Mouse (Mus musculus) stomach, embryonic 15.5 days (tissue): Measurements from ENCODE around the gene Mkrn2. TPM values are rescaled to one million over a fixed set of nuclear protein-coding genes. Genes with fewer than 3 reads are reported as not detected.
"Not testable (repeated sequence)": the region's sequence is repeated elsewhere in the genome, so short reads cannot be mapped to it uniquely, and the experiment has no call there.

ENCODE experiments used
- ATAC-seq: fragments of 200-750 bp; cut with Nextera tagmentation; 2 replicates; pipeline ENCODE4 v1.8.0; 2017; ENCODE audit warnings: low read depth, moderate number of reproducible peaks, moderate TSS enrichment; ENCODE audit not compliant: insufficient read depth, low FRiP score
- H3K27ac ChIP-seq: fragments of 300-500 bp; sonication (generic); 2 replicates; pipeline ENCODE4 v1.5.1; 2015; ENCODE audit warnings: mild to moderate bottlenecking, inconsistent platforms
- H3K27me3 ChIP-seq: fragments of 300-500 bp; sonication (generic); replicated peaks from 2 replicates; pipeline ENCODE4 v1.6.1; 2015; ENCODE audit warnings: inconsistent platforms
- H3K36me3 ChIP-seq: fragments of 300-500 bp; sonication (generic); 2 replicates; pipeline ENCODE4 v1.6.1; 2015; ENCODE audit warnings: inconsistent platforms
- H3K4me1 ChIP-seq: fragments of 300-500 bp; sonication (generic); 2 replicates; pipeline ENCODE4 v1.6.1; 2015; ENCODE audit warnings: inconsistent platforms
- H3K4me2 ChIP-seq: fragments of 300-500 bp; sonication (generic); 2 replicates; pipeline ENCODE4 v1.6.1; 2015; ENCODE audit warnings: mild to moderate bottlenecking, inconsistent platforms
- H3K4me3 ChIP-seq: fragments of 300-500 bp; sonication (generic); replicated peaks from 2 replicates; pipeline ENCODE4 v1.5.1; 2015; ENCODE audit warnings: inconsistent platforms
- H3K9ac ChIP-seq: fragments of 300-500 bp; sonication (generic); 2 replicates; pipeline ENCODE4 v1.6.1; 2015; ENCODE audit warnings: inconsistent platforms
- H3K9me3 ChIP-seq: fragments of 300-500 bp; sonication (generic); 2 replicates; pipeline ENCODE4 v1.6.1; 2016; ENCODE audit warnings: inconsistent platforms
- WGBS: fragments of 180-500 bp; shearing (Covaris S2); methylation state at CpG from one replicate; pipeline ENCODE4 v1.1.7; 2015; 5-methylcytosine and 5-hydroxymethylcytosine counted together
- polyA plus RNA-seq: library from polyadenylated mRNA; unstranded; fragments of >200 nt; fragmentation: Nextera tagmentation; extraction: Ambion mirVana; gene quantifications from 2 replicates; pipeline ENCODE4 v1.2.1, GENCODE M21; 2015

The Mkrn2 gene
- polyA plus RNA-seq, 1 experiment from 2014 or later = 25.3 TPM

- 81% methylated on average over 3 of the region's 3 CpGs for WGBS
- H3K27ac ChIP-seq = no peak overlapping the region
- no peak for ATAC-seq
- H3K4me3 ChIP-seq = no peak overlapping the region
- no peaks in the 10 kb centered on the region for H3K27me3 ChIP-seq
- H3K4me2 ChIP-seq = no peak overlapping the region
- H3K4me1 ChIP-seq = no peaks in the 10 kb centered on the region
- peaks cover 67% of the 10 kb centered on the region for H3K36me3 ChIP-seq
- no peak overlapping the region for H3K9ac ChIP-seq
- H3K9me3 ChIP-seq = no peaks in the 10 kb centered on the region
Measured at GRCm38 (mm10) chr6:115615983-115616382, 14.3 kb downstream of the Mkrn2 start.

DNA sequence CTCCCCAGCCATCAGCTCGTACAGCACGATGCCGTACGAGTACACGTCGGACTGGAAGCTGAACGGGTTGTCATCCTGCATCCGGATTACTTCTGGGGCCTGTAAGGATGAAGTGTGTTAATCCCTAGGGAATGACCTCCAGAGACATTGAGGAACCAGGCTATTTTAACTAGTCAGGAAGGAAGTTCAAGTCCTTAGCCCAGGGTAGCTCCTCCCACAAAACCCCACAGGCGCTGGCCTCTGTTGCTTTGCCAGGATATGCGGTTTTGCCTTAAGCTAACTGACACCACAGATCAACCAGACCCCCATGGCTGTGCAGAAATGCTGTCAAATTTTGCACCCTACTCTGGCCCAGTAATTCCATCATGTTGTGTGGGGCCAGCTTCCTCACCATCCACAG lies 18.1 kb downstream of the Mkrn2 start:
- Histone ChIP-seq H3K27me3 (no peaks in the 10 kb centered on the region), H3K4me2 (no peak overlapping the region), H3K9me3 (no peaks in the 10 kb centered on the region), H3K9ac (no peak overlapping the region), H3K36me3 (peaks cover 78% of the 10 kb centered on the region), H3K4me1 (no peaks in the 10 kb centered on the region), H3K27ac (no peak overlapping the region), H3K4me3 (no peak overlapping the region)
- WGBS = 85% methylated on average over 10 of the region's 10 CpGs
- no peak for ATAC-seq

- 71% methylated on average over 1 of the region's 1 CpGs for WGBS
- Histone ChIP-seq H3K4me2 (no peak overlapping the region), H3K9me3 (no peaks in the 10 kb centered on the region), H3K36me3 (peaks cover 86% of the 10 kb centered on the region), H3K27ac (no peak overlapping the region), H3K4me1 (no peaks in the 10 kb centered on the region), H3K4me3 (no peak overlapping the region), H3K27me3 (no peaks in the 10 kb centered on the region), H3K9ac (no peak overlapping the region)
- ATAC-seq = no peak
Measured at GRCm38 (mm10) chr6:115620942-115621341, 19.2 kb downstream of the Mkrn2 start.

GRCm38 (mm10) chr6:115626121-115626520 lies 24.4 kb downstream of the Mkrn2 start:
- no peak for ATAC-seq
- WGBS = 89% methylated on average over 5 of the region's 5 CpGs
- Histone ChIP-seq H3K4me1 (no peaks in the 10 kb centered on the region), H3K9ac (no peak overlapping the region), H3K4me2 (no peak overlapping the region), H3K27me3 (no peaks in the 10 kb centered on the region), H3K4me3 (no peak overlapping the region), H3K9me3 (no peaks in the 10 kb centered on the region), H3K27ac (no peak overlapping the region), H3K36me3 (peaks cover 73% of the 10 kb centered on the region)

DNA sequence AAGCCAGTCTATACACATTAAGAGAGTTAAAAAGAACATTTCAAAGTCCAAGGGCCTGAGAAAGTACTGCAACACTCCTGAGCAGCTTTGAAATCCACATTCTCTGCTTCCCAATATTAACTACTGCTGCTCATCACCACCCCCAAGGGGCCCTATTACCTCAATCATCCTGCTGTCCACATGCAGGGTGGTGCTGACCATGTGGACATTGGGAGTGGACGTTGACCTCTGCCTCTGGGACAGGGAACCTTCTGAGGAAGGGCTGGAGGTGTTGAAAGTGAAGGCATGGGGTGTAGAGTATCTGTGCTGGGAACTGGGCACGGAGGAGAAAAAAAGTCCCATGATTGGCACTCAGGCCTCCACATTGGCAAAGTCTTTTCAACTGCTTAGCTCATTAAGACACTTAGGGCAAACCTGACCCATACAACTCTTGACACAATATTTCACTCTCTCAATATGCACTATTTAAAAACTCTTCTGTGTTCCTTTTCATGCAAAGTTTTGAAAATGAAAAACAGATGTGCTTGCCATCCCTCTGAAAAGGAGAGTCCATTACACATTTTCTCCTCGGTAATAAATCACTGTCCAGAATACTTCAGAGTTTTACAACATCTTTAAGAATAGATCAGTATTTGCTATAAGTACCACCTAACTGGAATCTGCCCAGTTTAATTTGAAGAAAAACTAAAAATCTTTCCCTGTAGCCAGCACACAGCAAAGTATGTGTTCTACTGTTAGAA lies 29.5 kb downstream of the Mkrn2 start:
- no peak overlapping the region for H3K9ac ChIP-seq
- ATAC-seq = no peak
- H3K4me1 ChIP-seq = no peaks in the 10 kb centered on the region
- H3K36me3 ChIP-seq = peaks cover 49% of the 10 kb centered on the region
- H3K27ac ChIP-seq = no peak overlapping the region
- H3K4me2 ChIP-seq = no peak overlapping the region
- H3K9me3 ChIP-seq = no peaks in the 10 kb centered on the region
- 79% methylated on average over 3 of the region's 3 CpGs for WGBS
- H3K4me3 ChIP-seq = no peak overlapping the region
- no peaks in the 10 kb centered on the region for H3K27me3 ChIP-seq

GRCm38 (mm10) chr6:115634015-115634414 lies 32.3 kb downstream of the Mkrn2 start:
- H3K27me3 ChIP-seq = no peaks in the 10 kb centered on the region
- H3K4me3 ChIP-seq = no peak overlapping the region
- H3K9ac ChIP-seq = no peak overlapping the region
- H3K36me3 ChIP-seq = peaks cover 41% of the 10 kb centered on the region
- H3K4me1 ChIP-seq = no peaks in the 10 kb centered on the region
- H3K4me2 ChIP-seq = no peak overlapping the region
- H3K9me3 ChIP-seq = no peaks in the 10 kb centered on the region
- whole genome bisulfite sequencing = 77% methylated on average over 2 of the region's 2 CpGs
- H3K27ac ChIP-seq = no peak overlapping the region
- no peak for ATAC-seq

- H3K27me3 ChIP-seq, H3K4me2 ChIP-seq, H3K9me3 ChIP-seq, H3K27ac ChIP-seq, ATAC-seq, H3K4me1 ChIP-seq, H3K4me3 ChIP-seq, H3K9ac ChIP-seq: not testable (repeated sequence)
- 90% methylated on average over 7 of the region's 7 CpGs for WGBS
- H3K36me3 ChIP-seq = peaks cover 25% of the 10 kb centered on the region; the same call in 1 of the 2 replicates
Measured at GRCm38 (mm10) chr6:115638188-115638587, 36.5 kb downstream of the Mkrn2 start.

- H3K4me3 ChIP-seq = no peak overlapping the region
- no peak overlapping the region for H3K27ac ChIP-seq
- no peak overlapping the region for H3K4me2 ChIP-seq
- H3K4me1 ChIP-seq = peaks cover 1% of the 10 kb centered on the region; the same call in 1 of the 2 replicates
- H3K27me3 ChIP-seq = no peaks in the 10 kb centered on the region
- WGBS = 47% methylated on average over 1 of the region's 1 CpGs
- no peaks in the 10 kb centered on the region for H3K9me3 ChIP-seq
- no peak for ATAC-seq
- H3K9ac ChIP-seq = no peak overlapping the region
- H3K36me3 ChIP-seq = peaks cover 8% of the 10 kb centered on the region; the same call in 1 of the 2 replicates
Measured at GRCm38 (mm10) chr6:115643315-115643714, 41.6 kb downstream of the Mkrn2 start.

GRCm38 (mm10) chr6:115649792-115650365 lies 48.2 kb downstream of the Mkrn2 start:
- Histone ChIP-seq H3K27me3 (no peaks in the 10 kb centered on the region), H3K9me3 (no peaks in the 10 kb centered on the region), H3K27ac (no peak overlapping the region), H3K4me3 (no peak overlapping the region), H3K4me2 (no peak overlapping the region), H3K36me3 (no peaks in the 10 kb centered on the region), H3K9ac (no peak overlapping the region), H3K4me1 (peaks cover 19% of the 10 kb centered on the region)
- 59% methylated on average over 1 of the region's 1 CpGs for WGBS
- ATAC-seq = no peak

DNA sequence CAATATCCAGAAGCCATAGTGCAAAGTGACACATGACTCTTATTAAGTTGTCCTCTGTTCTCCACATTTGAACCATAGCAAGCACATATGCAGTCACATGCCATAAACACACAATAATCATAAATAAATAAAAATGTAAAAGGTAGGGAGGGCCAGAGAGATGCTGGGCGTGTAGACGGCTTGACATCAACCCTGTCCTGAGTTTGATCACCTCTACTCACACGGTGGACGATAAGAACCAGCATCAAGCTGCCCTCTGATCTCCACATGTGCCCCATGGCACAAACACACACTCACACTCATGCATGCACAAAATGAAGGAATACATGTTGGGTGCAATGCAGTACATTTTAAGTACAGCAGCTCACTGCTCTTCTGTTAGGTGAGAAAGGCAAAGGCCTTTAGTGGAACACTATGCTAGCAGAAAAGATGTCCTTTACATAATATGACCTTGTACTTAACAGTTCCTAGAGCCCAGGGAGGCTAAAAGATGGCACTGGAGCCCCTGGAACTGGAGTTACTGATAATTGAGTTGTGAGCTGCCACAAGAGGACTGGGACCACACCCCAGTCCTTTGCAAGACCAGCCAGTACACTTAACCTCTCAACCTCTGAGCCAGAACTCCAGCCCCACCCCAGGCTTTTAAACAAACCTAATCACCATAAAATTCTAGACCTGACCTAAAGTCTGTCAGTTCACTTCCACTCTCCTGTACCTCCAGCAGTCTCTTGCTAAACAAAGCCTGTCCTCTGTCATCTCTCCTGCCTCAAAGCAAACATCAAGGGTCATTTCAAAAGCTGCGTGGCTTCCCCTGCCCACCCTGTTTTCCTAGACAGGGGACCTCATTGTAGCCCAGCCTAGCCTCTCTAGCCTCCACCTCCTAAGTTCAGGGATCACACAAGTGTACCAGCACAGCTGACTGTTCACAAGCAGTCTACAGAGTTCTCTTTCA lies 49.0 kb downstream of the Mkrn2 start:
- peak overlapping the region; percentile 62; the same call in 1 of the 2 replicates for H3K27ac ChIP-seq
- WGBS = 42% methylated on average over 5 of the region's 5 CpGs
- no peaks in the 10 kb centered on the region for H3K9me3 ChIP-seq
- no peaks in the 10 kb centered on the region for H3K36me3 ChIP-seq
- H3K4me3 ChIP-seq = no peak overlapping the region
- no peaks in the 10 kb centered on the region for H3K27me3 ChIP-seq
- no peak overlapping the region for H3K9ac ChIP-seq
- H3K4me2 ChIP-seq = no peak overlapping the region
- ATAC-seq = peak; percentile 80
- peaks cover 19% of the 10 kb centered on the region for H3K4me1 ChIP-seq

- ATAC-seq = no peak
- no peaks in the 10 kb centered on the region for H3K36me3 ChIP-seq
- no peak overlapping the region for H3K27ac ChIP-seq
- H3K9ac ChIP-seq = no peak overlapping the region
- H3K4me2 ChIP-seq = no peak overlapping the region
- H3K9me3 ChIP-seq = no peaks in the 10 kb centered on the region
- no peak overlapping the region for H3K4me3 ChIP-seq
- H3K4me1 ChIP-seq = peaks cover 19% of the 10 kb centered on the region
- H3K27me3 ChIP-seq = no peaks in the 10 kb centered on the region
Measured at GRCm38 (mm10) chr6:115651719-115652118, 50.0 kb downstream of the Mkrn2 start.

DNA sequence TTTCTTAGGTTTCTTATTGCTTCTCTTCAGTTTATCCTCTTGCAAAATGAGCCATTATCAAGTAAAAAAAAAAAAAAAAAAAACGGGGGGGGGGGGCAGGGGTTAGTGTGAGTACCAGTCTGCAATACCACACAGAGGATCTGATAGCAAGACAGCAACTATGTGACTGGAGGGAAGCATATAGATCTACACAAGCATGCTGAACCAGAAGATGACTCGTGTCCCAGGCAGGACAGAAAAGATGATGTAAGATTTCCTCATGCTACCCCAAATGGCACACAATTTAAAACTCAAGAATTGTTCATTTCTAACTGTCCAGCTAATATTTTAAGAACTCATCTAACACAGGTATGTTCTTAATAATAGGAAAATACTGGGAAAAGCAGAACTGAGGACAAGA lies 52.2 kb downstream of the Mkrn2 start:
- 43% methylated on average over 2 of the region's 2 CpGs for WGBS
- peaks cover 14% of the 10 kb centered on the region for H3K4me1 ChIP-seq
- no peaks in the 10 kb centered on the region for H3K36me3 ChIP-seq
- no peaks in the 10 kb centered on the region for H3K27me3 ChIP-seq
- H3K9me3 ChIP-seq = no peaks in the 10 kb centered on the region
- H3K4me3 ChIP-seq = no peak overlapping the region
- no peak for ATAC-seq
- no peak overlapping the region; the same call in 1 of the 2 replicates for H3K27ac ChIP-seq
- H3K4me2 ChIP-seq = no peak overlapping the region
- no peak overlapping the region for H3K9ac ChIP-seq
